Mouse (Mus musculus): ENCODE data around the gene Arhgap1.

DNA sequence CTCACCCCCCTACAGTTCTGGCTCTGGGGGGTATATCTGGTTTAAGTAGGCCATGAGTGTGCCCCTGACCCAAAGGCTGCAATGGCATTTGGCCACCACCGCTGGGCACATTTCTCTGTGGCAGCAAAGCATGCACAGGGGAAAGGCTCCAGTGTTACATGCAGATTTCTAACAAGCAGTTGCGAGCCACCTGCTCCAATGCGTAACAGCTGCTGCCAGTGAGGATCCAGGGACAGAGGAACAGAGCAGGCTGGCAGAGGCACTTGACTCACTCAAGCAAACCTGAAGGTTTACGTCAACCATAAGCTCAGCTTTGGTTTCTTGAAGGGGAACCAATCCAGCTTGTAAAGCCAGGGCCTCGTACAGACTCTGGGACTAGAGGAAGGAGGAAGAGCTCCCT lies 25.2 kb downstream of the Arhgap1 start:
- TF ChIP-seq EP300 (IDR thresholded peaks at IDR 0.05) (no peak), CTCF (IDR thresholded peaks at IDR 0.05) (no peak)

Data from lung, postnatal 0 days (tissue).